Mouse (Mus musculus) stomach, embryonic 14.5 days (tissue): ENCODE measurements around the gene Sall2. TPM values are rescaled to one million over a fixed set of nuclear protein-coding genes. Genes with fewer than 3 reads are reported as not detected.

ENCODE experiments used
- ATAC-seq: fragments of 200-750 bp; cut with Nextera tagmentation; 2 replicates; pipeline ENCODE4 v1.8.0; 2017; ENCODE audit warnings: low read depth, moderate TSS enrichment; ENCODE audit not compliant: insufficient number of reproducible peaks, insufficient read depth, low FRiP score
- H3K27ac ChIP-seq: fragments of 300-500 bp; sonication (generic); 2 replicates; pipeline ENCODE4 v1.5.1; 2014; ENCODE audit warnings: mild to moderate bottlenecking, low read length, moderate library complexity, mixed read lengths
- H3K27me3 ChIP-seq: fragments of 300-500 bp; sonication (generic); 2 replicates; pipeline ENCODE4 v1.6.1; 2014; ENCODE audit warnings: low read length, control low read depth, mixed read lengths; ENCODE audit not compliant: control insufficient read depth, insufficient read depth
- H3K36me3 ChIP-seq: fragments of 300-500 bp; sonication (generic); 2 replicates; pipeline ENCODE4 v1.6.1; 2014; ENCODE audit warnings: mild to moderate bottlenecking, control low read depth, low read length, moderate library complexity, mixed read lengths; ENCODE audit not compliant: control insufficient read depth, insufficient read depth
- H3K4me1 ChIP-seq: fragments of 300-500 bp; sonication (generic); 2 replicates; pipeline ENCODE4 v1.6.1; 2014; ENCODE audit warnings: low read length, control low read depth, mixed read lengths; ENCODE audit not compliant: control insufficient read depth, insufficient read depth
- H3K4me2 ChIP-seq: fragments of 300-500 bp; sonication (generic); replicated peaks from 2 replicates; pipeline ENCODE4 v1.6.1; 2014; ENCODE audit warnings: low read depth, low read length, control low read depth
- H3K4me3 ChIP-seq: fragments of 300-500 bp; sonication (generic); 2 replicates; pipeline ENCODE4 v1.5.1; 2014; ENCODE audit warnings: low read depth, low read length, control low read depth
- H3K9ac ChIP-seq: fragments of 300-500 bp; sonication (generic); replicated peaks from 2 replicates; pipeline ENCODE4 v1.6.1; 2014; ENCODE audit warnings: low read depth, mild to moderate bottlenecking, control low read depth, low read length, moderate library complexity, mixed read lengths
- H3K9me3 ChIP-seq: fragments of 300-500 bp; sonication (generic); 2 replicates; pipeline ENCODE4 v1.6.1; 2016; ENCODE audit warnings: low read depth, low read length, control low read depth; ENCODE audit not compliant: control insufficient read depth
- WGBS: fragments of 180-500 bp; shearing (Covaris S2); extraction: QIAGEN DNeasy Blood & Tissue Kit; methylation state at CpG from one replicate; pipeline ENCODE4 v1.1.7; 2014; 5-methylcytosine and 5-hydroxymethylcytosine counted together
- polyA plus RNA-seq: library from polyadenylated mRNA; unstranded; fragments of >200 nt; fragmentation: Nextera tagmentation; extraction: Ambion mirVana; gene quantifications from 2 replicates; pipeline ENCODE4 v1.2.1, GENCODE M21; 2014

Gene Sall2
- polyA plus RNA-seq, 1 experiment from 2014 or later: 16.2 TPM

- Histone ChIP-seq H3K36me3 (no peaks in the 10 kb centered on the region), H3K27me3 (0 out of 2 replicates have a peak, but pooled peaks cover 4% of the 10 kb centered on the region), H3K27ac (no peak overlapping the region), H3K4me2 (peak overlapping the region; percentile 74), H3K9me3 (no peaks in the 10 kb centered on the region), H3K4me3 (peak overlapping the region; percentile 38), H3K4me1 (0 out of 2 replicates have a peak, but pooled peaks cover 4% of the 10 kb centered on the region), H3K9ac (no peak overlapping the region)
- ATAC-seq: no peak
- WGBS: 5% methylated on average over 14 of the region's 14 CpGs
Measured at GRCm38 (mm10) chr14:52327375-52327901, 1.1 kb downstream of the Sall2 start.

- H3K36me3 ChIP-seq: no peaks in the 10 kb centered on the region
- no peak overlapping the region for H3K9ac ChIP-seq
- peak; percentile 28; the same call in 1 of the 2 replicates for ATAC-seq
- no peaks in the 10 kb centered on the region for H3K9me3 ChIP-seq
- no peak overlapping the region for H3K27ac ChIP-seq
- 0 out of 2 replicates have a peak, but pooled peaks cover 4% of the 10 kb centered on the region for H3K27me3 ChIP-seq
- no peak overlapping the region for H3K4me3 ChIP-seq
- H3K4me2 ChIP-seq: no peak overlapping the region
- WGBS: 14% methylated on average over 4 of the region's 4 CpGs
- 0 out of 2 replicates have a peak, but pooled peaks cover 4% of the 10 kb centered on the region for H3K4me1 ChIP-seq
Measured at GRCm38 (mm10) chr14:52325890-52326289, 2.7 kb downstream of the Sall2 start.

GRCm38 (mm10) chr14:52319361-52319760 is 9.2 kb downstream of the Sall2 start:
- Histone ChIP-seq H3K9me3 (no peaks in the 10 kb centered on the region), H3K4me3 (no peak overlapping the region), H3K27me3 (no peaks in the 10 kb centered on the region), H3K4me2 (no peak overlapping the region), H3K9ac (no peak overlapping the region), H3K27ac (no peak overlapping the region), H3K4me1 (peaks cover 13% of the 10 kb centered on the region), H3K36me3 (no peaks in the 10 kb centered on the region; the same call in 1 of the 2 replicates)
- no peak for ATAC-seq
- WGBS: 57% methylated on average over 6 of the region's 6 CpGs

- peak; percentile 66 for ATAC-seq
- Histone ChIP-seq H3K4me1 (peaks cover 13% of the 10 kb centered on the region), H3K4me3 (peak overlapping the region; percentile 74), H3K9ac (peak overlapping the region; percentile 84; the same call in 1 of the 2 replicates), H3K27me3 (no peaks in the 10 kb centered on the region), H3K9me3 (no peaks in the 10 kb centered on the region), H3K4me2 (peak overlapping the region; percentile 83), H3K36me3 (peaks cover 25% of the 10 kb centered on the region), H3K27ac (peak overlapping the region; percentile 91)
- WGBS: 7% methylated on average over 16 of the region's 16 CpGs
Measured at GRCm38 (mm10) chr14:52316441-52317225, 11.9 kb downstream of the Sall2 start.

- H3K9me3 ChIP-seq: no peaks in the 10 kb centered on the region
- H3K4me2 ChIP-seq: peak overlapping the region; percentile 83
- peak overlapping the region; percentile 74 for H3K4me3 ChIP-seq
- no peaks in the 10 kb centered on the region for H3K27me3 ChIP-seq
- peaks cover 25% of the 10 kb centered on the region for H3K36me3 ChIP-seq
- H3K4me1 ChIP-seq: peaks cover 13% of the 10 kb centered on the region
- H3K27ac ChIP-seq: peak overlapping the region; percentile 91
- peak overlapping the region; percentile 84 for H3K9ac ChIP-seq
- ATAC-seq: peak; percentile 85
- 0% methylated on average over 36 of the region's 41 CpGs for WGBS
Measured at GRCm38 (mm10) chr14:52315792-52316440, 12.6 kb downstream of the Sall2 start.

GRCm38 (mm10) chr14:52315283-52315780 is 13.2 kb downstream of the Sall2 start:
- Histone ChIP-seq H3K36me3 (peaks cover 25% of the 10 kb centered on the region), H3K9ac (peak overlapping the region; percentile 84), H3K9me3 (no peaks in the 10 kb centered on the region), H3K4me1 (peaks cover 13% of the 10 kb centered on the region), H3K27me3 (no peaks in the 10 kb centered on the region), H3K27ac (peak overlapping the region; percentile 91), H3K4me3 (peak overlapping the region; percentile 74), H3K4me2 (peak overlapping the region; percentile 83)
- ATAC-seq: no peak
- 2% methylated on average over 17 of the region's 17 CpGs for WGBS

- no peak for ATAC-seq
- 44% methylated on average over 8 of the region's 8 CpGs for WGBS
- H3K9ac ChIP-seq: peak overlapping the region; percentile 84; the same call in 1 of the 2 replicates
Measured at GRCm38 (mm10) chr14:52314808-52315150, 13.8 kb downstream of the Sall2 start.

More at GRCm38 (mm10) chr14:52314808-52315150, 13.8 kb downstream of the Sall2 start:
- H3K9me3 ChIP-seq: no peaks in the 10 kb centered on the region
- H3K4me1 ChIP-seq: peaks cover 13% of the 10 kb centered on the region
- peak overlapping the region; percentile 83 for H3K4me2 ChIP-seq
- no peaks in the 10 kb centered on the region for H3K27me3 ChIP-seq
- H3K4me3 ChIP-seq: peak overlapping the region; percentile 74
- peaks cover 25% of the 10 kb centered on the region for H3K36me3 ChIP-seq
- no peak overlapping the region for H3K27ac ChIP-seq
